Mouse (Mus musculus): ENCODE data around the gene Cyp27b1.
"Not testable (repeated sequence)": the region's sequence is repeated elsewhere in the genome, so short reads cannot be mapped to it uniquely, and the experiment has no call there.

The Cyp27b1 gene

GRCm38 (mm10) chr10:127071203-127071602, 23.2 kb downstream of the Cyp27b1 start:
- DNase-seq: no peak

- DNase-seq: not testable (repeated sequence)
Measured at GRCm38 (mm10) chr10:127072270-127072669, 24.2 kb downstream of the Cyp27b1 start.

- DNase-seq: not testable (repeated sequence)
Measured at GRCm38 (mm10) chr10:127072969-127073368, 24.9 kb downstream of the Cyp27b1 start.

GRCm38 (mm10) chr10:127073981-127074380, 25.9 kb downstream of the Cyp27b1 start:
- DNase-seq: no peak

GRCm38 (mm10) chr10:127075080-127075479, 27.0 kb downstream of the Cyp27b1 start, which contains the start of gene Agap2:
Agap2 (plus strand) TSS chr10:127075284.
- DNase-seq: no peak

GRCm38 (mm10) chr10:127075651-127076050, 27.6 kb downstream of the Cyp27b1 start:
- DNase-seq: no peak

GRCm38 (mm10) chr10:127076082-127076481, 28.0 kb downstream of the Cyp27b1 start:
- DNase-seq: no peak

GRCm38 (mm10) chr10:127077515-127077914, 29.5 kb downstream of the Cyp27b1 start:
- DNase-seq: no peak

- no peak for DNase-seq
Measured at GRCm38 (mm10) chr10:127078001-127078676, 30.1 kb downstream of the Cyp27b1 start.

- DNase-seq: no peak
Measured at GRCm38 (mm10) chr10:127078677-127079575, 30.9 kb downstream of the Cyp27b1 start.

GRCm38 (mm10) chr10:127079665-127080391, 31.8 kb downstream of the Cyp27b1 start:
- peak; percentile 70 for DNase-seq

- DNase-seq: no peak
Measured at GRCm38 (mm10) chr10:127080901-127081780, 33.1 kb downstream of the Cyp27b1 start.

- no peak for DNase-seq
Measured at GRCm38 (mm10) chr10:127081996-127082620, 34.1 kb downstream of the Cyp27b1 start.

- no peak for DNase-seq
Measured at GRCm38 (mm10) chr10:127083292-127083914, 35.4 kb downstream of the Cyp27b1 start.

GRCm38 (mm10) chr10:127083915-127084306, 35.9 kb downstream of the Cyp27b1 start:
- no peak for DNase-seq

GRCm38 (mm10) chr10:127085052-127085451, 37.0 kb downstream of the Cyp27b1 start:
- DNase-seq: no peak

- DNase-seq: no peak
Measured at GRCm38 (mm10) chr10:127085633-127086032, 37.6 kb downstream of the Cyp27b1 start.

GRCm38 (mm10) chr10:127090560-127091411, 42.7 kb downstream of the Cyp27b1 start:
- DNase-seq: no peak

- no peak for DNase-seq
Measured at GRCm38 (mm10) chr10:127091507-127092396, 43.7 kb downstream of the Cyp27b1 start.

Measured in cerebellum, adult 11 months (tissue).